Mouse (Mus musculus) neural tube, embryonic 14.5 days (tissue): ENCODE measurements at regions not wholly inside any gene's neighbourhood (a gene's known extent, or its start where the extent isn't known, plus 50 kb on each side); places are given as distances from the start of the nearest gene placed in this dataset.

Source experiments
- ATAC-seq: fragments of 200-750 bp; cut with Nextera tagmentation; 2 replicates; pipeline ENCODE4 v1.8.0; 2017; ENCODE audit warnings: low read depth, mild to moderate bottlenecking, moderate TSS enrichment, moderate library complexity
- H3K27ac ChIP-seq: fragments of 300-500 bp; sonication (generic); 2 replicates; pipeline ENCODE4 v1.5.1; 2014; ENCODE audit warnings: low read depth, mild to moderate bottlenecking, control low read depth, low read length, moderate library complexity, mixed read lengths
- H3K27me3 ChIP-seq: fragments of 300-500 bp; sonication (generic); 2 replicates; pipeline ENCODE4 v1.6.1; 2014; ENCODE audit warnings: low read length; ENCODE audit not compliant: control insufficient read depth, insufficient read depth
- H3K36me3 ChIP-seq: fragments of 300-500 bp; sonication (generic); 2 replicates; pipeline ENCODE4 v1.6.1; 2014; ENCODE audit warnings: low read length, mixed read lengths; ENCODE audit not compliant: control insufficient read depth, insufficient read depth
- H3K4me1 ChIP-seq: fragments of 300-500 bp; sonication (generic); 2 replicates; pipeline ENCODE4 v1.6.1; 2014; ENCODE audit warnings: low read length; ENCODE audit not compliant: control insufficient read depth, insufficient read depth
- H3K4me2 ChIP-seq: fragments of 300-500 bp; sonication (generic); 2 replicates; pipeline ENCODE4 v1.6.1; 2014; ENCODE audit warnings: mild to moderate bottlenecking, low read depth, low read length, control low read depth
- H3K4me3 ChIP-seq: fragments of 300-500 bp; sonication (generic); 2 replicates; pipeline ENCODE4 v1.5.1; 2014; ENCODE audit warnings: low read depth, low read length, control low read depth, mixed read lengths
- H3K9ac ChIP-seq: fragments of 300-500 bp; sonication (generic); replicated peaks from 2 replicates; pipeline ENCODE4 v1.6.1; 2014; ENCODE audit warnings: low read depth, mild to moderate bottlenecking, control low read depth, low read length, mixed read lengths
- H3K9me3 ChIP-seq: fragments of 300-500 bp; sonication (generic); 2 replicates; pipeline ENCODE4 v1.6.1; 2016; ENCODE audit warnings: low read length; ENCODE audit not compliant: control insufficient read depth
- WGBS: fragments of 180-500 bp; shearing (Covaris S2); extraction: QIAGEN DNeasy Blood & Tissue Kit; methylation state at CpG from one replicate; pipeline ENCODE4 v1.1.7; 2014; 5-methylcytosine and 5-hydroxymethylcytosine counted together

DNA sequence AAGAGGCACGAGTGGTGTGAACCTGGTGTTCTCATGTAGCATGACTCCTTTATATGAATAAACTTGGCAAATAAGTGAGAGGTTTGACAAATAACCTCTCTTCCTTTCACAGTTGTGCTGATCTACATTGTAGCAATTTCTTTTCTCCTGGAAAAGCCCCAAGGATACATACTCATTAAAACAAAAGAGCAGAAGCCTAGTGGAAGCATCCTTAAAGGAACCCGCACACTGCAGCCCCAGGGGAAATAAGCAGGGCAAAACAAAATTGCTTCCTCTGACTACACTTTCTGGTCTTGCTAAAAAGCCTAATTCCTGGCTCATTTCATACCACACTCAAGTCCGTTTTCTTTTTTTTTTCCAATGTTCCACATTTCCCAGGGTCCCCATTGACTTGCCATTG lies 72.7 kb upstream of the Gm10184 start:
- Histone ChIP-seq H3K9ac (no peak overlapping the region), H3K4me1 (no peaks in the 10 kb centered on the region), H3K4me3 (no peak overlapping the region), H3K36me3 (no peaks in the 10 kb centered on the region), H3K27me3 (no peaks in the 10 kb centered on the region), H3K27ac (no peak overlapping the region), H3K4me2 (no peak overlapping the region), H3K9me3 (no peaks in the 10 kb centered on the region)
- 39% methylated on average over 3 of the region's 3 CpGs for WGBS
- ATAC-seq, result peak; percentile 51; the same call in 1 of the 2 replicates

DNA sequence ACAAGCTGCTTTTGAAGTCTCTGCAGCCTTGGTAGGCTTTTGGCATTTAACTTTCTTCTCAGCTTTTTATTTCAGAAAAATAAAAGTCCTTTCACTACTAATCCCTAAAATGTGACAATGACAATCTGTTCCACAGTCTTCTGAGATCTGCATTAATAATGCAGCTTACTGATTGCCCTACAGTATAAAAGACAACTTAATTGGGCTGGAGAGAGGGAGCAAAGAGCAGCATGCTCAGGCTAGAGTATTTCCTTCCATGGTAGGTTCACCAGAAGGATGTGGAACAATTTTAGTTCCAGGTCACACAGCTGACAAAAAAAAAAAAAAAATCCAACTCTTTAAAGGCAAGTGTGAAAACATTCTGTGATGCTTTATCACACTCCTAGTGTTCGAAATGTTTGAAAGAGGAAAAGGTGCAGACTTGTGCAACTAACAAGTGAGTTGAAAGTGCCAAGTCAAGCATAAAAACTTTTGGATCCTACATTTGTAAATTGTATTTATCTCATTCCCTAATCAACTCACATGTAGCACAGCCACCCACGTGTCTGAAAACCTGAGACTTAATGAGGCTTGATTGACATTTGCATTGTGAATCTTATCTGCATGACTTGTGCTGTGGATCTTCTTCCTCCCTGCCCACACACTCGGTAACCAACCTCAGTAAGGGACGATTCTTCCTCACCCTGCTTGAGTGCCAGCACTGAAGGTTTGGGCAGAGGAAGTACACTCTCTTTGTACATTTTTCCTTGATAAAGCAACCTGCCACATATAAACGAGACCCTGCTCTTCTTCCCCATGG lies 69.0 kb upstream of the Gm10184 start:
- 54% methylated on average over 5 of the region's 5 CpGs for WGBS
- Histone ChIP-seq H3K27ac (no peak overlapping the region), H3K4me1 (no peaks in the 10 kb centered on the region), H3K9ac (no peak overlapping the region), H3K36me3 (no peaks in the 10 kb centered on the region), H3K4me3 (no peak overlapping the region), H3K27me3 (no peaks in the 10 kb centered on the region), H3K4me2 (no peak overlapping the region), H3K9me3 (no peaks in the 10 kb centered on the region)
- no peak; the same call in 1 of the 2 replicates for ATAC-seq

DNA sequence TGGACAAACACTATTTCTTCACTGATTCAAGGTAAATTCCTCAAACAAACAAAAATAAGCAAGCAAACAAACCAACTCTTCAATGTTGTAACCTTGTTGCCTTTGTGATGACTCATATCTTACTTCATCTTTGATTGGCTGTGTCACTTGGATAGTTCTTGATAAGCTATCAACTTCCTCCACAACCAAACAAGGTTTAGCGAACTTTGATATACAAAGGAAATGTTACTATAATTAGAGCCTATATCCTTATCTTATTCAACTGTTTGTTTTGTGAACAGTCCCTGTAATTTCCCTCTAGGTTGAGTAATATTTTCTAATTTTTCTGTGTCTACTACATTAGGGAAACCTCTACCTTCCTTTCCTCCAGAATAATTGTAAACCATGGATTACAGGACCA lies 52.8 kb upstream of the Gm10184 start:
- no peaks in the 10 kb centered on the region for H3K4me1 ChIP-seq
- H3K4me3 ChIP-seq, result no peak overlapping the region
- no peaks in the 10 kb centered on the region for H3K27me3 ChIP-seq
- H3K27ac ChIP-seq, result no peak overlapping the region
- no peak overlapping the region for H3K9ac ChIP-seq
- WGBS, result 91% methylated on average over 1 of the region's 1 CpGs
- no peaks in the 10 kb centered on the region for H3K9me3 ChIP-seq
- ATAC-seq, result no peak
- no peak overlapping the region for H3K4me2 ChIP-seq
- H3K36me3 ChIP-seq, result no peaks in the 10 kb centered on the region

DNA sequence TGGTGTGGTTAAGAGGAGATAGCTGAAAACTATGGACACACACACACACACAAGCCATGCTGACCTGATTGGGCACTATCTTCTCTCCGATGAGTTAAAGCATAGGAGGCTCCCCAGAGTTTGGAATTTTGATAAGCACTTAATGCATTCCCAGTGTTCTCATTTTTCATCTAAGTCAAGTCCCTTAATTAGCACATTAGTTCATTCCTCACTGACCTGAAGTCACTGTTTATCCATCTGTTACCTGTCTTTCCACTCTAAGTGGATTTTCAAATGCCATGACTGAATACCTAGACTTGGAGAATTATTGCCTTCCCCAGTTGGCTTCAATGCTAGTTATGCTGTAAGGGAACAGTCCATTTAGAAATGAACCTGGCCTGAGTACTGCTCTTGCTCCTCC lies 51.2 kb upstream of the Gm10184 start:
- H3K36me3 ChIP-seq, result no peaks in the 10 kb centered on the region
- ATAC-seq, result no peak
- 81% methylated on average over 1 of the region's 1 CpGs for WGBS

DNA sequence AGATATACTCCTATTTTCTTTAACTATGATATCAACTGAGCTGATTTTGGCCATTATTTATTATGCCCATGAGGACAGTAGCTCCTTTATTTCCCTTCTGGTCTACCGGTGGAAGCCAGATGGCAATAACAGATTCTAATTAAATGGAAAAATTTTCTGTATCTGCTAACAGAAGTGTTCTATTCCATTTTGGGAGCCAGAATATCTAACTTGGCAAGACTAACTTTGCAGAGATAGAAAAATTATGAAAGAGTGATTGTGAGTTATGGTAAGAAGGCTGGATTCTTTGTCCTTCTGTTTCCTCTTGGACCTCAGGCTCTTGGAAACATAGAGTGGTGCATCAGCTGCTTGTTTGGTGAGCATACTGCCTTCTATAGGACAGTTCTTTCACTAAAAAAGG lies 50.1 kb upstream of the Gm10184 start:
- WGBS, result 29% methylated on average over 1 of the region's 1 CpGs
- no peaks in the 10 kb centered on the region for H3K36me3 ChIP-seq
- no peaks in the 10 kb centered on the region for H3K4me1 ChIP-seq
- H3K4me3 ChIP-seq, result no peak overlapping the region
- no peak for ATAC-seq
- no peaks in the 10 kb centered on the region for H3K9me3 ChIP-seq
- no peak overlapping the region for H3K4me2 ChIP-seq
- H3K27ac ChIP-seq, result no peak overlapping the region
- no peak overlapping the region for H3K9ac ChIP-seq
- no peaks in the 10 kb centered on the region for H3K27me3 ChIP-seq

More for the DNA sequence above, 51.2 kb upstream of the Gm10184 start:
- Histone ChIP-seq H3K4me1 (no peaks in the 10 kb centered on the region), H3K27me3 (no peaks in the 10 kb centered on the region), H3K4me3 (no peak overlapping the region), H3K9ac (no peak overlapping the region), H3K27ac (no peak overlapping the region), H3K4me2 (no peak overlapping the region), H3K9me3 (no peaks in the 10 kb centered on the region)
